Mouse (Mus musculus) MEL (cell line): ENCODE data around the gene Tent4a. TPM values are rescaled to one million over a fixed set of nuclear protein-coding genes. Genes with fewer than 3 reads are reported as not detected.

Source experiments
- DNase-seq: peaks from one replicate; pipeline ENCODE4 v3.0.0; 2011; ENCODE audit warnings: low read depth, low spot score
- H3K27ac ChIP-seq: 2 replicates; pipeline ENCODE4 v1.5.1; 2012; ENCODE audit warnings: low read depth, mild to moderate bottlenecking, control low read depth, low read length, moderate library complexity; ENCODE audit not compliant: control insufficient read depth
- H3K27me3 ChIP-seq, 2 experiments: fragments of 150-350 bp in 1 of 2; sonication (generic) in 1 of 2; 2 replicates each; pipeline ENCODE4 v1.6.1; 2012; ENCODE audit warnings: low read length in 2 of 2, mild to moderate bottlenecking in 2 of 2, improper control_type of control experiment in 1 of 2, moderate library complexity in 1 of 2; ENCODE audit not compliant: insufficient read depth in 2 of 2, control insufficient read depth in 1 of 2
- H3K36me3 ChIP-seq, 2 experiments: 2 replicates each; pipeline ENCODE4 v1.6.1; 2012 to 2014; ENCODE audit warnings: low read length in 2 of 2, improper control_type of control experiment in 1 of 2, inconsistent platforms in 1 of 2, mild to moderate bottlenecking in 1 of 2; ENCODE audit not compliant: insufficient read depth in 2 of 2, control insufficient read depth in 1 of 2
- H3K4me1 ChIP-seq, 2 experiments: fragments of 150-350 bp in 1 of 2; sonication (generic) in 1 of 2; 2 replicates each; pipeline ENCODE4 v1.6.1; 2012; ENCODE audit warnings: low read length in 2 of 2, improper control_type of control experiment in 1 of 2, mild to moderate bottlenecking in 1 of 2; ENCODE audit not compliant: insufficient read depth in 2 of 2, control insufficient read depth in 1 of 2
- H3K4me3 ChIP-seq, 2 experiments: fragments of 150-350 bp in 1 of 2; sonication (generic) in 1 of 2; 2 replicates each; pipeline ENCODE4 v1.5.1; 2012; ENCODE audit warnings: low read depth in 2 of 2, low read length in 2 of 2, mild to moderate bottlenecking in 2 of 2, moderate library complexity in 2 of 2, control low read depth in 1 of 2, improper control_type of control experiment in 1 of 2; ENCODE audit not compliant: control insufficient read depth in 1 of 2, insufficient read depth in 1 of 2
- H3K79me2 ChIP-seq: 2 replicates; pipeline ENCODE4 v1.6.1; 2012; ENCODE audit warnings: mild to moderate bottlenecking, low read length, moderate library complexity; ENCODE audit not compliant: control insufficient read depth, poor library complexity, insufficient read depth
- H3K9ac ChIP-seq: 2 replicates; pipeline ENCODE4 v1.6.1; 2012; ENCODE audit warnings: low read depth, mild to moderate bottlenecking, control low read depth, low read length, moderate library complexity; ENCODE audit not compliant: control insufficient read depth, poor library complexity, severe bottlenecking
- H3K9me3 ChIP-seq: fragments of 150-350 bp; sonication (generic); replicated peaks from 2 replicates; pipeline ENCODE4 v1.6.1; 2012; ENCODE audit warnings: mild to moderate bottlenecking, low read length, improper control_type of control experiment, moderate library complexity; ENCODE audit not compliant: insufficient read depth
- BHLHE40 ChIP-seq: IDR thresholded peaks from 2 replicates; pipeline ENCODE4 v1.6.1; 2012; ENCODE audit warnings: low read depth, mild to moderate bottlenecking, inconsistent platforms, low read length, improper control_type of control experiment, borderline replicate concordance
- CTCF ChIP-seq, 3 experiments: IDR thresholded peaks in 2 of 3; conservative IDR thresholded peaks in 1 of 3; 2 replicates each; pipeline ENCODE4 v1.5.1; 2011 to 2012; ENCODE audit warnings: low read length in 3 of 3, low read depth in 2 of 3, mild to moderate bottlenecking in 2 of 3, improper control_type of control experiment in 1 of 3, inconsistent platforms in 1 of 3, mixed read lengths in 1 of 3, moderate library complexity in 1 of 3; ENCODE audit not compliant: control insufficient read depth in 1 of 3, insufficient read depth in 1 of 3, poor library complexity in 1 of 3, severe bottlenecking in 1 of 3
- E2F4 ChIP-seq: IDR thresholded peaks from 2 replicates; pipeline ENCODE4 v1.6.1; 2011; ENCODE audit warnings: low read depth, low read length, improper control_type of control experiment, borderline replicate concordance
- ETS1 ChIP-seq: IDR thresholded peaks from 2 replicates; pipeline ENCODE4 v1.6.1; 2012; ENCODE audit warnings: low read depth, mild to moderate bottlenecking, inconsistent platforms, low read length, improper control_type of control experiment, moderate library complexity
- GATA1 ChIP-seq: IDR thresholded peaks from 2 replicates; pipeline ENCODE4 v1.6.1; 2011; ENCODE audit warnings: low read depth, low read length, improper control_type of control experiment
- HCFC1 ChIP-seq: IDR thresholded peaks from 2 replicates; pipeline ENCODE4 v1.6.1; 2012; ENCODE audit warnings: low read depth, mild to moderate bottlenecking, inconsistent platforms, low read length, improper control_type of control experiment, moderate library complexity
- KAT2A ChIP-seq: conservative IDR thresholded peaks from 2 replicates; pipeline ENCODE4 v1.6.1; 2012; ENCODE audit warnings: low read depth, low read length, improper control_type of control experiment, inconsistent platforms
- MAFK ChIP-seq: IDR thresholded peaks from 2 replicates; pipeline ENCODE4 v1.6.1; 2011; ENCODE audit warnings: low read depth, mild to moderate bottlenecking, low read length, improper control_type of control experiment, borderline replicate concordance
- MAZ ChIP-seq: IDR thresholded peaks from 2 replicates; pipeline ENCODE4 v1.6.1; 2012; ENCODE audit warnings: low read depth, mild to moderate bottlenecking, inconsistent platforms, low read length, improper control_type of control experiment
- MXI1 ChIP-seq: IDR thresholded peaks from 2 replicates; pipeline ENCODE4 v1.6.1; 2011; ENCODE audit warnings: mild to moderate bottlenecking, low read depth, low read length, improper control_type of control experiment
- MYB ChIP-seq: IDR thresholded peaks from 2 replicates; pipeline ENCODE4 v1.6.1; 2011; ENCODE audit warnings: mild to moderate bottlenecking, low read depth, low read length, improper control_type of control experiment
- MYC ChIP-seq: IDR thresholded peaks from 2 replicates; pipeline ENCODE4 v1.6.1; 2011; ENCODE audit warnings: low read depth, mild to moderate bottlenecking, low read length, improper control_type of control experiment, moderate library complexity
- POLR2AphosphoS2 ChIP-seq: IDR thresholded peaks from 2 replicates; pipeline ENCODE4 v1.6.1; 2011; ENCODE audit warnings: low read length, improper control_type of control experiment
- POLR2AphosphoS5 ChIP-seq: IDR thresholded peaks from 2 replicates; pipeline ENCODE4 v1.6.1; 2012; ENCODE audit warnings: low read depth, borderline replicate concordance, mild to moderate bottlenecking, inconsistent platforms, low read length, moderate library complexity, mixed read lengths
- RAD21 ChIP-seq: IDR thresholded peaks from 2 replicates; pipeline ENCODE4 v1.6.1; 2011; ENCODE audit warnings: mild to moderate bottlenecking, low read depth, low read length, improper control_type of control experiment
- RCOR1 ChIP-seq: IDR thresholded peaks from 2 replicates; pipeline ENCODE4 v1.6.1; 2012; ENCODE audit warnings: low read depth, mild to moderate bottlenecking, inconsistent platforms, low read length, improper control_type of control experiment
- TAL1 ChIP-seq: IDR thresholded peaks from 2 replicates; pipeline ENCODE4 v1.6.1; 2012; ENCODE audit warnings: mild to moderate bottlenecking, inconsistent platforms, low read length, moderate library complexity, mixed read lengths
- TBP ChIP-seq: IDR thresholded peaks from 2 replicates; pipeline ENCODE4 v1.8.0; 2011; ENCODE audit warnings: low read depth, low read length, improper control_type of control experiment
- TCF12 ChIP-seq: IDR thresholded peaks from 2 replicates; pipeline ENCODE4 v1.6.1; 2014; ENCODE audit warnings: low read depth, mild to moderate bottlenecking, inconsistent platforms, low read length, improper control_type of control experiment, moderate library complexity
- UBTF ChIP-seq: IDR thresholded peaks from 2 replicates; pipeline ENCODE4 v1.6.1; 2012; ENCODE audit warnings: low read depth, mild to moderate bottlenecking, inconsistent platforms, low read length, improper control_type of control experiment, moderate library complexity, borderline replicate concordance; ENCODE audit not compliant: insufficient read depth
- USF2 ChIP-seq, 2 experiments: IDR thresholded peaks; 2 replicates each; pipeline ENCODE4 v1.6.1; 2011 to 2012; ENCODE audit warnings: improper control_type of control experiment in 2 of 2, low read length in 2 of 2, borderline replicate concordance in 1 of 2, inconsistent platforms in 1 of 2, low read depth in 1 of 2, mild to moderate bottlenecking in 1 of 2; ENCODE audit not compliant: insufficient read depth in 1 of 2
- ZC3H11A ChIP-seq: IDR thresholded peaks from 2 replicates; pipeline ENCODE4 v1.6.1; 2012; ENCODE audit warnings: low read depth, mild to moderate bottlenecking, inconsistent platforms, low read length, improper control_type of control experiment
- ZKSCAN1 ChIP-seq: IDR thresholded peaks from 2 replicates; pipeline ENCODE4 v1.6.1; 2012; ENCODE audit warnings: low read depth, mild to moderate bottlenecking, inconsistent platforms, low read length, improper control_type of control experiment, moderate library complexity
- ZMIZ1 ChIP-seq: IDR thresholded peaks from 2 replicates; pipeline ENCODE4 v1.6.1; 2012; ENCODE audit warnings: low read depth, mild to moderate bottlenecking, inconsistent platforms, low read length, improper control_type of control experiment, moderate library complexity
- polyA plus RNA-seq, 2 experiments: library from polyadenylated mRNA; stranded (reverse) in 1 of 2; unstranded in 1 of 2; fragments of >175 nt in 1 of 2; fragments of >200 nt in 1 of 2; gene quantifications; 2 replicates each; pipeline versions ENCODE4 v1.2.1 to v1.2.4; 2012; ENCODE audit warnings: low replicate concordance in 2 of 2, low read depth in 1 of 2; ENCODE audit not compliant: insufficient read length in 2 of 2, insufficient read depth in 1 of 2, missing spikeins in 1 of 2
- total RNA-seq: library from RNA; depleted of rRNA; stranded (reverse); fragments of 300-350 nt; gene quantifications from 2 replicates; pipeline ENCODE4 v1.2.3, GENCODE M21; 2012

The Tent4a gene
- total and polyA plus RNA-seq, 3 experiments: 12.2 to 18.4 TPM; not detected in 1

DNA sequence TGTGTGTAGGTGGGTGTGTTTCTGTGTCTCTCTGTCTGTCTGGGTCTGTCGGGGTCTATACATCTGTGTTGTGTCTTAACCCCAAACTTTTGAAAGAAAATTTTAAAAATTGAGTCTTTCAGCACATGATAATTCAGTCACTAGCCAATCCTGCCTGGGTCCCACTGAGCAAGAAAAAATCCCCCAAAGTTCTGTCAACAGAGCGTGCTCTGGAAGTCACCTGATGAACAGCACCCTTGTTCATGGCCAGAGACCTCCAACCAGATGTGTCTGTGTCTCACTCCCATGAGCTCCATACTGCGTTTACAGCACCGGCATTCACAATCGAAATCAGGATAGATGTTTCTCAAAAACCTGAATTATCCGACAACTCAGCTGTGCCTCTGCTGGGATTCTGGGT, 76.0 kb downstream of the Tent4a start:
- no peak for DNase-seq
- no peak overlapping the region for H3K9ac ChIP-seq
- H3K27ac ChIP-seq: no peak overlapping the region
- H3K4me1 ChIP-seq: peaks cover 0 to 19% of the 10 kb centered on the region in 2 experiments; a peak in 2 of 4 replicates
- H3K27me3 ChIP-seq: no peaks in the 10 kb centered on the region
- no peak for TF ChIP-seq ZC3H11A
- no peaks in the 10 kb centered on the region for H3K9me3 ChIP-seq
- H3K36me3 ChIP-seq: peaks cover 0 to 6% of the 10 kb centered on the region in 2 experiments; a peak in 2 of 4 replicates
- no peak overlapping the region for H3K4me3 ChIP-seq
- no peaks in the 10 kb centered on the region for H3K79me2 ChIP-seq

DNA sequence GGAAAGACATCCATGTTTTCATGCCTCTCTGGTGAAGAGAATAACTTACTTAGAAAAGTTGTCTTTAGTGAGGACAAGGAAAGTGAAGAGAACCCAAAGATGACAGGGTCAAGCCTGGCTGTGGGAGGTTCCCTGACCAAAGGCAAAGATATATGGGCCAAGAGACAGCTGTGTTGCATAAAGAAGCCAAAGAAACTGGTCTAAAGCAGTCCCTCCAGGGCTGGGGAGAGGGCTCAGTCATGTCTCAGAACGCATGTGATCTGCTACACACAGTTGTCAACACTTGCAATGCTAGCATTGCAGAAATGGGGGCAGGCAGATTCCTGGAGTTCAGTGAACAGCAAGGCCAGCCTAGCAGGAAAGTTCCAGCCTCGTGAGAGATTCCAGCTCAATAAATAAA, 77.3 kb downstream of the Tent4a start:
- H3K4me3 ChIP-seq: no peak overlapping the region
- peaks cover 0 to 6% of the 10 kb centered on the region in 2 experiments; a peak in 2 of 4 replicates for H3K36me3 ChIP-seq
- H3K79me2 ChIP-seq: no peaks in the 10 kb centered on the region
- H3K9ac ChIP-seq: no peak overlapping the region
- no peaks in the 10 kb centered on the region for H3K27me3 ChIP-seq
- H3K27ac ChIP-seq: no peak overlapping the region
- no peak for TF ChIP-seq E2F4
- TF ChIP-seq KAT2A: no peak
- no peak for TF ChIP-seq RCOR1
- no peak for TF ChIP-seq ZMIZ1
- TF ChIP-seq POLR2AphosphoS5: no peak
- TF ChIP-seq MXI1: no peak
- TF ChIP-seq HCFC1: no peak
- no peak for TF ChIP-seq ETS1
- TF ChIP-seq TCF12: no peak
- no peak for TF ChIP-seq ZKSCAN1
- TF ChIP-seq TAL1: no peak
- TF ChIP-seq BHLHE40: no peak
- TF ChIP-seq TBP: no peak
- no peak for TF ChIP-seq MYC
- no peak for TF ChIP-seq MAZ
- no peaks in the 10 kb centered on the region for H3K9me3 ChIP-seq
- H3K4me1 ChIP-seq: peaks cover 0 to 19% of the 10 kb centered on the region in 2 experiments; a peak in 2 of 4 replicates
- DNase-seq: no peak

DNA sequence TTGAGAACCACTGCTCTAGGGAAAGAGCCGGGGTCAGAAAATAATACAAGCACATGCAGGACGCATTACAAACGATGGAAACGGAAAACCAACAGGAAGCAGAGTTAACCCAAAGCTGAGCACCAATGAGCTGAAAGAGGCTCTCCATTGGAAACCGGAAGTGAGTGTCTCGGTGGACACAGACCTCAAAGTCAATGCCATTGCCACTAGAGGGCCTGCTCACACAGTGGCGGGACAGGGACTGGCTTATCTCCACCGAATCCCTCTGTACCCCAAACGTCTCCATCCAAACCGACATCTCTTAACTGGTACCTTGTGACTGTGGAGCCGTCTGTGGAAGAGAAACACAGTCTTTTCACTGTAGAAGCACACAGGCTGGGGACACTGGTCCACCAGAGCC, 77.8 kb downstream of the Tent4a start:
- Histone ChIP-seq H3K79me2 (no peaks in the 10 kb centered on the region), H3K27me3 (no peaks in the 10 kb centered on the region), H3K4me3 (no peak overlapping the region), H3K36me3 (peaks cover 0 to 6% of the 10 kb centered on the region in 2 experiments; a peak in 2 of 4 replicates), H3K27ac (no peak overlapping the region), H3K4me1 (peaks cover 0 to 19% of the 10 kb centered on the region in 2 experiments; a peak in 2 of 4 replicates), H3K9ac (no peak overlapping the region), H3K9me3 (no peaks in the 10 kb centered on the region)
- DNase-seq: no peak
- no peak for TF ChIP-seq GATA1
- no peak for TF ChIP-seq USF2 (IDR thresholded peaks at IDR 0.05; ENCODE audit: borderline replicate concordance in 1 of 2, insufficient read depth in 1 of 2, low read depth in 1 of 2, low read length in 2 of 2)
- TF ChIP-seq MAFK: no peak
- TF ChIP-seq MYC: no peak
- TF ChIP-seq BHLHE40: no peak
- TF ChIP-seq MYB: no peak
- TF ChIP-seq CTCF (IDR thresholded peaks at IDR 0.05 in 2 of 3, conservative IDR thresholded peaks at IDR 0.05 in 1 of 3; ENCODE audit: control insufficient read depth in 1 of 3, insufficient read depth in 1 of 3, low read depth in 2 of 3, low read length in 3 of 3, poor library complexity in 1 of 3, severe bottlenecking in 1 of 3): no peak; a peak in 1 of 6 replicates
- TF ChIP-seq UBTF: no peak
- no peak for TF ChIP-seq HCFC1
- TF ChIP-seq POLR2AphosphoS2: no peak
- TF ChIP-seq RAD21: no peak
